Mouse (Mus musculus): ENCODE data around the gene Slc38a6.

Slc38a6 gene

DNA sequence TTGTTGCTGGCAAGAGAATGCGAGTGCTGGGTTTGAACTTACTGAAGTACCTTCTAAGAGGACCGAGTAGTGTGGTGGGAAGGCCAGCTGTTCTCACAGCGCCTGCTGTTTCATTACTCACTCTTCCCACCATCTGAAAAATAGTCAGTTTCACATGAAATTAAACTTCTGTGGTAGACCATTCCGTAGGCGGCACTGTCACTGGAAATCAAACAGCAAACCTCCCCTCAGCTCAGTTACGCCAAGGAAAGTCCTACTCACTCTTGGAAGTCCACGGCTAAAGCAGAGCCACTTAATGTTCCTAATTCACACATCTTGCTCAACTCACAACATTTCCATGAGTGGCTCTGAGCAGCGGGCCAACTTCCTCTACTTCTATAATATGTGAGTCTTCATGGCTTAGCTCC lies 37.6 kb downstream of the Slc38a6 start:
- no peak for DNase-seq

- peak; percentile 15 to 52 for DNase-seq
Observed at GRCm38 (mm10) chr12:73324742-73325141, 38.2 kb downstream of the Slc38a6 start.

- DNase-seq = no peak
Observed at GRCm38 (mm10) chr12:73325181-73325580, 38.6 kb downstream of the Slc38a6 start.

DNA sequence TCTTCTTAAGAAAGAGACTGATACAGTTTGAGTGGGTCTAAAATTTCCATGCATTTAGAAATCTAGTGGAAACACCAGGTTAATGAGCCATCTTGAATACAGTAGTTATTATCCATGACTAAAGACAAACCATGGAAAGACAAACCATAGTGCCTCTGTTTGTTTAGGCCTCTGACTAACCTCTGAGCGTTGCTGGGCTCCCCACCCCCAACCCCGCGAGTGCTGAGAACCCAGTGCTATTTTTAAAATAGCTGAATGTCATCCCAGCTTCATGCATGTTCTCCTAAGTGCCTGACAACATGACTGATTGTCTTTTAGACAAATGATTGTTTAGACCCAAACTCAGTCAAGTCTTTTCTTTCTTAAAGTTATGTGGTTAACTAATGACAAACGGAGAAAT lies 39.0 kb downstream of the Slc38a6 start:
- no peak for DNase-seq

GRCm38 (mm10) chr12:73327381-73327780 lies 40.8 kb downstream of the Slc38a6 start:
- no peak for DNase-seq

GRCm38 (mm10) chr12:73328448-73329167 lies 42.0 kb downstream of the Slc38a6 start:
- DNase-seq = no peak

DNA sequence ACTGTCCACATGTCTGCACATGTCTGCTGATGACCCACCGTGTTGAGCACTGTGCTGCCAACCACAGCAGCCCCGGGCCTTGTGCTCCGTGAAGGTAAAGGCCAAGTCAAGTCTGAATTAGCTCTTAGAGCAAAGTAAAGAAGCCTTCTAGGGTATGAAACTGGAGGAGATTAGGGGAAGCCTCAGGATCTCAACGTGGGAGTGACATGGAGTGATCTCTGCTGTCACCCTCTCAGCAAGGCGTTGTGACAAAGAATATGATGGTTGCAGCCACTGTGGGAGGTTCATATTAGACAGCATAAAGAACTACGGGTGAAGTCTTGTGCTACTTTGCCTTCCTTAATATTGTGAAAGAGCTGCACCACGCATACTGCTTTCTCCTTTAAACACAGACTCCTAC lies 43.7 kb downstream of the Slc38a6 start:
- DNase-seq = no peak

DNA sequence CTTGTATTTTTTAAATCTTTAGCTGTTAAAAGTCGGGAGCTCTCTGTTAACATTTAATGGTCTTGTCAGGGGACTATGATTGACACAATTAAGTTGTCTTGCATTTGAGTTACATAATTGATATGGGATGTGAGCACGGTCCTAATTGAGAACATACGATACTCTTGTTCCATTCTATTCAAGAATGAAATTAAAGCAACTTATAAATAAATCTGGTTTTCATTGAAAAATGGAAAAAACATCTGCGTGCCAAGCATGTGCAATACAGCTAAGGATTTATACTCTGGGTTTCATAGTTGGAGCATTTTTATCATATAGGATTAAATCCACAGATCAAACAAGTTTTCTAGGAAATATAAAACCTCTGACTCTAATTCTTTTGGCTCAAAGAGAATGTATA lies 46.1 kb downstream of the Slc38a6 start:
- no peak for DNase-seq

- DNase-seq = peak in 1 of 2 experiments; percentile 41
Observed at GRCm38 (mm10) chr12:73334051-73334551, 47.5 kb downstream of the Slc38a6 start.

GRCm38 (mm10) chr12:73337127-73337526 lies 50.5 kb downstream of the Slc38a6 start:
- no peak for DNase-seq

- DNase-seq = no peak
Observed at GRCm38 (mm10) chr12:73340642-73341293, 54.2 kb downstream of the Slc38a6 start.

DNA sequence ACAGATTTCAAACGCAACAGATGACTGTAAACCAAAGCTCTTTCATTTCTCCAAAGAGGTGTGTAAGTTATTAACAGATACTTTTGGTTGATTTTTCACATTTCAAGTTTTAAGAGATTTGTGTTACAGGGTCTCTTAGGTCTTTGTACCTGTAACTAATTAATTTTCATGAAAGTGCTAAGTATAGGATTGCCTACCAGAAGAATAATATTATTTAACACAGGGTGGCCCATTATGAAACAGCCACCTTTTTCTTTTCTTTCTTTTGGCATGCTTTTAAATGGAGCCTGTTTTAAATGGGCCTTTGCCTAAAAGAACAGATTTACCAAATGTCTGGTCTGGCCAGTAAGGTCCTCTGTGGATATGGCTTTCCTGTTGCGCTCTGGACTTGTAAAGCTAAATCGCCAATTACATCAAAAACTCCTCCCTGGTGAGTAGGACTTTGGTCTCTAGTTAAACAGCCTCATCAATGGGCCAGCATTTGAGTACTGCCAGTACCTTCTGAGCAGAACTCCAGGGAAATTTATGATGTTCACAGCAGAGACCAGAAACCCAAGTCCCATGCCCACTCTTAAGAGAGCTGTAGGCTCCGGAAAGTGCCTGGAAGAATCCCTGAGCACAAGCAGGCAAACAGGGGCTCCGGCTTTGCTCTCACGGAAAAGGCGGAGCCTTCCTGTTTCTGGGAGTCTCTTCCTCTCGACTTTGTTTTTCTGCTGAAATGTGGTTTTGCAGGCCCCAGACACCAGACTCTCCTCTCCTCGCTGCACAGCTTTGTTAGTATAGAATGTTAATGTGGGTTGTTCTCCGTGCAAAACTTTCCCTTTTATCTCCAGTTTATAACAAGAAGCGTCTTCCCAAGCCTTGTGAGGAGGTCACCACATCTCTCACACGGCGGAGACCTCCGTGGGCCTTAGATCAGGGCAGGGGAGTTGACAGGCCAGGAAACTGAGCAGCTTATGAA lies 55.4 kb downstream of the Slc38a6 start:
- DNase-seq = peak; percentile 49 to 51

DNA sequence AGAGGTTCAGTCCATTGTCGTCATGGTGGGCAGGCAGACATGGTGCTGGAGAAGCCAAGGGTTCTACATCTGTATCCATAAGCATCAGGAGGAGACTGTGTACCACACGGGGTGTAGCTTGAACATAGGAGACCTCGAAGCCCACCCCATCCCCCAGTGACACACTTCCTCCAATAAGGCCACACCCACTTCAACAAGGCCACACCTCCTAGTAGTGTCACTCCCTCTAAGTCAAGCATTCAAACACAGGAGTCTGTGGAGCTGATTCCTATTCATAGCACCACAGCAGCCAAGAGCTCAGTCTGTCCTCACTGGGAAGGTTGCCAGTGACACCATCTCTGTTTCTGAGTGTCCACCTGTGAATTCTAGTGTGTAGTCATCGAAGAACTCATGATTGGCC lies 57.7 kb downstream of the Slc38a6 start:
- DNase-seq = no peak

- peak; percentile 38 to 40 for DNase-seq
Observed at GRCm38 (mm10) chr12:73345157-73345556, 58.6 kb downstream of the Slc38a6 start.

GRCm38 (mm10) chr12:73347202-73347601 lies 60.6 kb downstream of the Slc38a6 start:
- no peak for DNase-seq

- no peak for DNase-seq
Observed at GRCm38 (mm10) chr12:73350466-73350865, 63.9 kb downstream of the Slc38a6 start.

DNA sequence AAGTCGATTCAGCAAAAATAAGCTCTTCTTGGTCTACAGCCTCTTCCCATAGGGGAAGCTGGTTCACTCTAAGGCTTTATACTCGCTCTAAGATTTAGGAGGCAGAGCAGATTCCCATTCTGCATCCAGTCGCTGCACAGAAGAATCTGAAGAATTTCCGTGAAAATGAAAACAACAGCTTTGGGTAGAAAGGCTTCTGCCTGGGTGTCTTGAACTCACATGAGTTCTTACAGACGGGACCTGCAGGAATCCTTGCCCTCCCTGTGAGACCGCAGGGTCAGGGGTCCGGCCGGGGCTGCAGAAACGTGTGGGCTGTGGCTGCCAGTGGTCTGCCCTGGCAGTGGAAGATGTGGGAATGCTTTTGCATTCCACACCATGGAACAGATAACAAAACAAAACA lies 64.4 kb downstream of the Slc38a6 start:
- no peak for DNase-seq

- DNase-seq = no peak
Observed at GRCm38 (mm10) chr12:73351746-73352145, 65.2 kb downstream of the Slc38a6 start.

DNA sequence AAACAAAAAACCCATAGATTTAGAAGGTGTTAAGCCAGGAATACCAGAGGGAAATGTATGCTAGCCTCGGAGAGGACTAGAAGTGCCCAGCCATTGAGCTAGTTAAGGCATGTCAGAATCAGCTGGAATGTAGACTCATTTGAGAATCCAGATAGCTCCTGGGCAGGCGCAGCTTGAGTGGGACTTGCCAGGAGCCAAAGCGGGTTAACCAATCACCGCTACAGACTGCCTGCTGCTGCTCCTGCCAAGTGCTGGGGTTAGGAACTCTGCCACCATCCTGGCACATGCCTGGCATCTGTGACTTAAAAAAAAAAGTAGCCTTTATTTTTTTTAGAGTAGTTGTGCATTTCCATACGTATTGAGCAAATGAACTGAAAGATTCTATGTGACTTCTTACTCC lies 66.8 kb downstream of the Slc38a6 start:
- peak; percentile 77 to 82 for DNase-seq

GRCm38 (mm10) chr12:73354521-73354920 lies 67.9 kb downstream of the Slc38a6 start:
- peak in 1 of 2 experiments; percentile 19 for DNase-seq

- DNase-seq = no peak
Observed at GRCm38 (mm10) chr12:73355084-73355775, 68.7 kb downstream of the Slc38a6 start.

- DNase-seq = no peak
Observed at GRCm38 (mm10) chr12:73356696-73357095, 70.1 kb downstream of the Slc38a6 start.
